Mouse (Mus musculus): ENCODE data around the gene Sema3a. TPM values are rescaled to one million over a fixed set of nuclear protein-coding genes. Genes with fewer than 3 reads are reported as not detected.
A peak's percentile ranks its signal among the peaks of the same experiment; 100 is the strongest.

The Sema3a gene
- polyA plus RNA-seq, 1 experiment from 2014 or later = 30.7 TPM

GRCm38 (mm10) chr5:13386603-13387002 lies 261.4 kb downstream of the Sema3a start:
- no peak for ATAC-seq (ENCODE audit: low FRiP score, low TSS enrichment)
- no peak overlapping the region for H3K4me3 ChIP-seq (ENCODE audit: low read length)
- no peak overlapping the region for H3K9ac ChIP-seq (ENCODE audit: low read depth, low read length)
- 83% methylated on average over 3 of the region's 3 CpGs for WGBS
- no peak overlapping the region for H3K4me2 ChIP-seq (replicated peaks; ENCODE audit: low read depth, low read length)
- no peaks in the 10 kb centered on the region for H3K27me3 ChIP-seq (ENCODE audit: control insufficient read depth, insufficient read depth, low read length)
- no peak overlapping the region for H3K27ac ChIP-seq (ENCODE audit: low read depth, low read length)
- H3K9me3 ChIP-seq (ENCODE audit: control insufficient read depth, low read length) = no peaks in the 10 kb centered on the region
- H3K4me1 ChIP-seq (ENCODE audit: control insufficient read depth, insufficient read depth, low read length) = no peaks in the 10 kb centered on the region
- no peaks in the 10 kb centered on the region for H3K36me3 ChIP-seq (ENCODE audit: control insufficient read depth, insufficient read depth, low read length)

- Histone ChIP-seq H3K4me3 (ENCODE audit: low read length) (no peak overlapping the region), H3K9ac (ENCODE audit: low read depth, low read length) (no peak overlapping the region), H3K27ac (ENCODE audit: low read depth, low read length) (no peak overlapping the region), H3K36me3 (ENCODE audit: control insufficient read depth, insufficient read depth, low read length) (no peaks in the 10 kb centered on the region), H3K9me3 (ENCODE audit: control insufficient read depth, low read length) (no peaks in the 10 kb centered on the region), H3K4me2 (replicated peaks; ENCODE audit: low read depth, low read length) (no peak overlapping the region), H3K27me3 (ENCODE audit: control insufficient read depth, insufficient read depth, low read length) (no peaks in the 10 kb centered on the region), H3K4me1 (ENCODE audit: control insufficient read depth, insufficient read depth, low read length) (no peaks in the 10 kb centered on the region)
- 82% methylated on average over 3 of the region's 3 CpGs for WGBS
- no peak for ATAC-seq (ENCODE audit: low FRiP score, low TSS enrichment)
Observed at GRCm38 (mm10) chr5:13387679-13388078, 262.5 kb downstream of the Sema3a start.

GRCm38 (mm10) chr5:13389995-13390394 lies 264.8 kb downstream of the Sema3a start:
- no peaks in the 10 kb centered on the region for H3K36me3 ChIP-seq (ENCODE audit: control insufficient read depth, insufficient read depth, low read length)
- no peak overlapping the region for H3K4me2 ChIP-seq (replicated peaks; ENCODE audit: low read depth, low read length)
- no peak overlapping the region for H3K27ac ChIP-seq (ENCODE audit: low read depth, low read length)
- no peaks in the 10 kb centered on the region for H3K27me3 ChIP-seq (ENCODE audit: control insufficient read depth, insufficient read depth, low read length)
- H3K9ac ChIP-seq (ENCODE audit: low read depth, low read length) = no peak overlapping the region
- no peak for ATAC-seq (ENCODE audit: low FRiP score, low TSS enrichment)
- no peaks in the 10 kb centered on the region for H3K4me1 ChIP-seq (ENCODE audit: control insufficient read depth, insufficient read depth, low read length)
- no peak overlapping the region for H3K4me3 ChIP-seq (ENCODE audit: low read length)
- 72% methylated on average over 3 of the region's 3 CpGs for WGBS
- no peaks in the 10 kb centered on the region for H3K9me3 ChIP-seq (ENCODE audit: control insufficient read depth, low read length)

GRCm38 (mm10) chr5:13405432-13405831 lies 280.2 kb downstream of the Sema3a start:
- Histone ChIP-seq H3K4me3 (ENCODE audit: low read length) (no peak overlapping the region), H3K9me3 (ENCODE audit: control insufficient read depth, low read length) (no peaks in the 10 kb centered on the region), H3K4me1 (ENCODE audit: control insufficient read depth, insufficient read depth, low read length) (no peaks in the 10 kb centered on the region), H3K4me2 (replicated peaks; ENCODE audit: low read depth, low read length) (no peak overlapping the region), H3K27me3 (ENCODE audit: control insufficient read depth, insufficient read depth, low read length) (0 out of 2 replicates have a peak, but pooled peaks cover 3% of the 10 kb centered on the region), H3K27ac (ENCODE audit: low read depth, low read length) (no peak overlapping the region), H3K9ac (ENCODE audit: low read depth, low read length) (no peak overlapping the region), H3K36me3 (ENCODE audit: control insufficient read depth, insufficient read depth, low read length) (no peaks in the 10 kb centered on the region)
- ATAC-seq (ENCODE audit: low FRiP score, low TSS enrichment) = no peak
- 23% methylated on average over 1 of the region's 1 CpGs for WGBS

- Histone ChIP-seq H3K4me2 (replicated peaks; ENCODE audit: low read depth, low read length) (no peak overlapping the region), H3K4me3 (ENCODE audit: low read length) (no peak overlapping the region), H3K4me1 (ENCODE audit: control insufficient read depth, insufficient read depth, low read length) (no peaks in the 10 kb centered on the region), H3K36me3 (ENCODE audit: control insufficient read depth, insufficient read depth, low read length) (no peaks in the 10 kb centered on the region), H3K27me3 (ENCODE audit: control insufficient read depth, insufficient read depth, low read length) (0 out of 2 replicates have a peak, but pooled peaks cover 3% of the 10 kb centered on the region), H3K9me3 (ENCODE audit: control insufficient read depth, low read length) (no peaks in the 10 kb centered on the region), H3K27ac (ENCODE audit: low read depth, low read length) (no peak overlapping the region), H3K9ac (ENCODE audit: low read depth, low read length) (no peak overlapping the region)
- WGBS = 78% methylated on average over 2 of the region's 2 CpGs
- no peak for ATAC-seq (ENCODE audit: low FRiP score, low TSS enrichment)
Observed at GRCm38 (mm10) chr5:13406131-13406530, 280.9 kb downstream of the Sema3a start.

GRCm38 (mm10) chr5:13411920-13412319 lies 286.7 kb downstream of the Sema3a start:
- Histone ChIP-seq H3K9ac (ENCODE audit: low read depth, low read length) (no peak overlapping the region), H3K27me3 (ENCODE audit: control insufficient read depth, insufficient read depth, low read length) (no peaks in the 10 kb centered on the region), H3K9me3 (ENCODE audit: control insufficient read depth, low read length) (no peaks in the 10 kb centered on the region), H3K4me3 (ENCODE audit: low read length) (no peak overlapping the region), H3K27ac (ENCODE audit: low read depth, low read length) (no peak overlapping the region), H3K36me3 (ENCODE audit: control insufficient read depth, insufficient read depth, low read length) (no peaks in the 10 kb centered on the region), H3K4me1 (ENCODE audit: control insufficient read depth, insufficient read depth, low read length) (no peaks in the 10 kb centered on the region), H3K4me2 (replicated peaks; ENCODE audit: low read depth, low read length) (no peak overlapping the region)
- WGBS = 70% methylated on average over 2 of the region's 2 CpGs
- ATAC-seq (ENCODE audit: low FRiP score, low TSS enrichment) = no peak

- Histone ChIP-seq H3K4me1 (ENCODE audit: control insufficient read depth, insufficient read depth, low read length) (no peaks in the 10 kb centered on the region), H3K4me3 (ENCODE audit: low read length) (no peak overlapping the region), H3K4me2 (replicated peaks; ENCODE audit: low read depth, low read length) (no peak overlapping the region), H3K9ac (ENCODE audit: low read depth, low read length) (no peak overlapping the region), H3K36me3 (ENCODE audit: control insufficient read depth, insufficient read depth, low read length) (no peaks in the 10 kb centered on the region), H3K27ac (ENCODE audit: low read depth, low read length) (no peak overlapping the region), H3K27me3 (ENCODE audit: control insufficient read depth, insufficient read depth, low read length) (no peaks in the 10 kb centered on the region), H3K9me3 (ENCODE audit: control insufficient read depth, low read length) (no peaks in the 10 kb centered on the region)
- no peak for ATAC-seq (ENCODE audit: low FRiP score, low TSS enrichment)
- WGBS = 79% methylated on average over 2 of the region's 2 CpGs
Observed at GRCm38 (mm10) chr5:13413915-13414525, 288.8 kb downstream of the Sema3a start.

GRCm38 (mm10) chr5:13416960-13417710 lies 291.9 kb downstream of the Sema3a start:
- peak; percentile 75; the same call in 1 of the 2 replicates for ATAC-seq (ENCODE audit: low FRiP score, low TSS enrichment)
- no peak overlapping the region for H3K27ac ChIP-seq (ENCODE audit: low read depth, low read length)
- H3K27me3 ChIP-seq (ENCODE audit: control insufficient read depth, insufficient read depth, low read length) = no peaks in the 10 kb centered on the region
- H3K9me3 ChIP-seq (ENCODE audit: control insufficient read depth, low read length) = no peaks in the 10 kb centered on the region
- no peak overlapping the region for H3K4me3 ChIP-seq (ENCODE audit: low read length)
- H3K4me1 ChIP-seq (ENCODE audit: control insufficient read depth, insufficient read depth, low read length) = no peaks in the 10 kb centered on the region
- WGBS = 42% methylated on average over 3 of the region's 3 CpGs
- no peak overlapping the region for H3K4me2 ChIP-seq (replicated peaks; ENCODE audit: low read depth, low read length)
- 0 out of 2 replicates have a peak, but pooled peaks cover 2% of the 10 kb centered on the region for H3K36me3 ChIP-seq (ENCODE audit: control insufficient read depth, insufficient read depth, low read length)
- no peak overlapping the region for H3K9ac ChIP-seq (ENCODE audit: low read depth, low read length)

GRCm38 (mm10) chr5:13421276-13421925 lies 296.2 kb downstream of the Sema3a start:
- Histone ChIP-seq H3K27me3 (ENCODE audit: control insufficient read depth, insufficient read depth, low read length) (no peaks in the 10 kb centered on the region), H3K36me3 (ENCODE audit: control insufficient read depth, insufficient read depth, low read length) (0 out of 2 replicates have a peak, but pooled peaks cover 2% of the 10 kb centered on the region), H3K9ac (ENCODE audit: low read depth, low read length) (no peak overlapping the region), H3K27ac (ENCODE audit: low read depth, low read length) (no peak overlapping the region), H3K4me3 (ENCODE audit: low read length) (no peak overlapping the region), H3K4me1 (ENCODE audit: control insufficient read depth, insufficient read depth, low read length) (no peaks in the 10 kb centered on the region), H3K9me3 (ENCODE audit: control insufficient read depth, low read length) (no peaks in the 10 kb centered on the region), H3K4me2 (replicated peaks; ENCODE audit: low read depth, low read length) (no peak overlapping the region)
- WGBS = 83% methylated on average over 5 of the region's 5 CpGs
- no peak for ATAC-seq (ENCODE audit: low FRiP score, low TSS enrichment)
